Mouse (Mus musculus) kidney, postnatal 25 days (tissue): ENCODE measurements around the gene Gsta4.
"Not testable (repeated sequence)": the region's sequence is repeated elsewhere in the genome, so short reads cannot be mapped to it uniquely, and the experiment has no call there.

Experiments
- DNase-seq, 2 experiments: peaks; one replicate each; pipeline ENCODE4 v3.0.0; 2021; ENCODE audit warnings: mixed read lengths in 2 of 2

The Gsta4 gene

DNA sequence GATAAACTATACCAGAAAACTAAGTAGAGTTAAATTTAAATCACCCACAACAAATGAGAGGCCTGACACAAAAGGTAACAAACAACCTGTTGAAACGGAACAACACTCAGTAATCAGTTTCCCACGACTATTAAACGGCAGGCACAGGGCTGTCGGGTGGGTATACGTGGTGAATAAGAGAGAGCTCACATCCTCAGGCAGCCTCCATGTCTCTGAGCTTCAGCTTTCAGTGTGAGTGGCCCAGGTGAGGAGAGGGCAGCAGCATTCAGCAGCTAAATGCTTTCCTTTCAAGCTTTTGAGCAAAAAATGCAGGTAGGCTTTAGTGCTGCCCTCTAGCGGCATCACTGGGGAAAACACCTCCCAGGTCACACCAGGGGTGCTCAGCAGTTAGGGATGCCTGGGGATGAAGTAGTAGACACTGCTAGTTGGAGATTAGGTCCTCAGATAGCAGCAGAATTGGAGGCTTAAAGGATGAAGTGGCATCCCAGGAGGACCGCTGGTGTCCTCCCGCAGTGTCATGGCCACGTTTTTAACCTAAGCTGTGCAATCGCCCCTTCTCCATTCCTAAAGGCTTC, 50.6 kb downstream of the Gsta4 start:
- not testable (repeated sequence) for DNase-seq

DNA sequence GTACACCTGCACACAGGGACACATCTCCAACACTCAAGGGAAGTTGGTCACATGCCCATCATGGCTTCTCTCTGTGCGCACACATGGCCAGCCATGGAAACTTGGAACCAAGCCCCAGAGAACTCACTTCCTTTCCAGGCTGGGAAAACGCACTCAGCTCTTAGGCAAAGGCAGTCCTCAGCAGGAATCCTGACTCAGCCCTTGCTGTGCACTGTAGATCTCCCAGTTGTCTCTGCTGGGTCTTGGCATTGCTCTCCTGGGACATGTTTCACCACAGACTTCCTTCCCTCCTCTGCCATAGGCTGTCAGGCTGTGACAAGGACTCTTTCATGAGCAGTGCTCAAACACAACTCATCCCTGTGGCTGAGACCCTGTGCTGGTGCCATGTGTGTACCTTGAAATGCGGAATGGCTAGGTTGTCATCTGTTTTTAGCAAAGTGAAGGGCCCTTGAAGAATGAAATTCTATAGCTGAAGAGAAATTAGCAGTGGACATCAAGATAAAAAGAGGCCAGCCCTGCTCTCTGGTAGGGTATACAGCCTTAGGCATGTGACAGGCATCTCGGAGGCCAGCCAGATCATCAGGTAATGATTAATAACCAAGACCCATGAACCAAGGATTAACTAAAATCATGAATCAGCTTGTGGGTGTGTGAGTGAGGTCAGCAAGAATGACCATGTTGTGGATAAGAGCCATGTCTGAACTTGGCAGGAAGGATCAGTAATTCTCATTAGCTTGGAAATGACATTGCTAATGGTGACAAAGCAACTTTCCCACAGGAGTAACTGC, 73.3 kb downstream of the Gsta4 start:
- DNase-seq: peak; percentile 37 to 69

DNA sequence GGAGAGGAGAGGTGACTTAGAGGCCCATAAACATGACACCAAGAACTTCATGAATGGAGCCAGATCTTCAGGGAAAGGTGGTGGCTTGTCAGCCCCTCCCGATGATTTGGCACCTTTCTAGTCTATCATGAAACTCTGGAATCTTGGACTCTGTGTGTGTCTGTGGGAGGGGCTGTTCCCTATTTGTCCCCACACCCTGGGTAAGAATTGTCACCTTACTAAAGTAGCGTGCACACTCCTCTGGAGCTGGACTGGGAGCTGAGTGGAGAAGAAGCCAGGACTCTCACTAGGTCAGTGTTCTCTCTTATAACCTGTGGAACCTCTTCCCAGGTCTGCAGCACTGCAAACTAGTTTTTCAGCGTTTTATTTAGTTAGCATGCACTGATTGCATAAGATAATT, 74.3 kb downstream of the Gsta4 start, which contains the start of gene Gm3776:
Gm3776 (plus strand) TSS at position 216 of the 400 bp plus-strand sequence.
- DNase-seq: not testable (repeated sequence)
